22 mouse cellular contexts compared by ENCODE assay signal in genomic region chr8:56070486-56071254, GRCm38 (mm10).
DNase-seq lines count a peak whose midpoint lies in the region; ATAC-seq and TF ChIP-seq lines count a peak whose summit lies in the region.
"Had no signal": no experiment of that assay in that cellular context is flagged by ENCODE, and none has a peak within 500 bp of the region (broad histone marks: within the 10 kb centered on the region; RNA-seq: fewer than 3 reads in every experiment).

No protein-coding gene starts in this region.

- H3K4me2 ChIP-seq in intestine, embryonic 15.5 days (replicated peaks) = no peak overlapping the region
- H3K4me2 ChIP-seq: heart, embryonic 15.5 days; midbrain, embryonic 11.5 days had no signal

- H3K4me3 ChIP-seq in kidney, adult 2 months (ENCODE audit: insufficient read depth, low read depth, low read length) = no peak overlapping the region
- H3K4me3 ChIP-seq in intestine, embryonic 15.5 days (replicated peaks) = no peak overlapping the region
- H3K4me3 ChIP-seq: gastrocnemius, adult 2 months; heart, embryonic 15.5 days; hindbrain, embryonic 10.5 days; left cerebral cortex, adult 2 months had no signal

- intact Hi-C loops in heart, postnatal 36 days (cut with DNase I) = no loop called here

- no peak overlapping the region for H3K27ac ChIP-seq in kidney, adult 2 months (ENCODE audit: insufficient read depth, low read depth, low read length)
- H3K27ac ChIP-seq in intestine, embryonic 15.5 days = no peak overlapping the region
- H3K27ac ChIP-seq: gastrocnemius, adult 2 months; heart, embryonic 15.5 days; hindbrain, embryonic 10.5 days; left cerebral cortex, adult 2 months; macrophage had no signal

- no peak overlapping the region for H3K9ac ChIP-seq in intestine, embryonic 15.5 days
- H3K9ac ChIP-seq: heart, embryonic 15.5 days had no signal

- peak; percentile 21 to 46; a peak in 2 of 4 replicates for ATAC-seq in hematopoietic stem cell, adult 5-6 weeks (replicated peaks in 1 of 2; ENCODE audit: insufficient read depth in 1 of 2, low FRiP score in 2 of 2, low TSS enrichment in 1 of 2, low read depth in 1 of 2, poor library complexity in 2 of 2, severe bottlenecking in 2 of 2)
- ATAC-seq in intestine, embryonic 15.5 days = no peak
- ATAC-seq in erythroblast, adult 5-6 weeks (replicated peaks; ENCODE audit: low FRiP score, poor library complexity, severe bottlenecking) = no peak
- ATAC-seq: activated CD4-positive, CD25-positive, alpha-beta regulatory T cell, adult 4 months; forebrain, embryonic 14.5 days; hindbrain, embryonic 16.5 days; intestine, postnatal 0 days had no signal

- no peak for TF ChIP-seq POLR2A in kidney, adult 2 months (IDR thresholded peaks at IDR 0.05; ENCODE audit: low read depth, low read length)

- H3K9me3 ChIP-seq in intestine, embryonic 15.5 days = no peaks in the 10 kb centered on the region
- H3K9me3 ChIP-seq: heart, embryonic 15.5 days; hindbrain, embryonic 10.5 days had no signal

- no peaks in the 10 kb centered on the region for H3K27me3 ChIP-seq in kidney, adult 2 months (replicated peaks; ENCODE audit: control insufficient read depth, insufficient read depth, low read length)
- H3K27me3 ChIP-seq in intestine, embryonic 15.5 days (replicated peaks) = no peaks in the 10 kb centered on the region
- H3K27me3 ChIP-seq: heart, embryonic 15.5 days had no signal

- WGBS in kidney, adult 2 months = 79% methylated on average over 2 of the region's 2 CpGs
- WGBS in intestine, embryonic 15.5 days = 50% methylated on average over 2 of the region's 2 CpGs

- no peaks in the 10 kb centered on the region for H3K36me3 ChIP-seq in kidney, adult 2 months (ENCODE audit: control insufficient read depth, insufficient read depth, low read length)
- H3K36me3 ChIP-seq in intestine, embryonic 15.5 days = no peaks in the 10 kb centered on the region
- H3K36me3 ChIP-seq: heart, embryonic 15.5 days; hindbrain, embryonic 10.5 days had no signal

- TF ChIP-seq CTCF in kidney, adult 2 months (conservative IDR thresholded peaks at IDR 0.05; ENCODE audit: insufficient read depth, insufficient read length, low read depth, low read length) = no peak

- H3K4me1 ChIP-seq in kidney, adult 2 months (ENCODE audit: control insufficient read depth, insufficient read depth, low read length) = no peaks in the 10 kb centered on the region
- H3K4me1 ChIP-seq in intestine, embryonic 15.5 days (replicated peaks) = no peaks in the 10 kb centered on the region
- H3K4me1 ChIP-seq: heart, embryonic 15.5 days; hindbrain, embryonic 10.5 days had no signal

- DNase-seq in kidney, adult 2 months = peak; percentile 1
- DNase-seq in kidney, postnatal 25 days = no peak
- peak; percentile 55 for DNase-seq in 3T3-L1 (ENCODE audit: low read depth, low spot score)
- peak; percentile 46 for DNase-seq in adipocyte (ENCODE audit: low spot score)
- no peak for DNase-seq in heart, postnatal 36 days
- DNase-seq: cerebellum, adult 8-10 months; cerebellum, postnatal 36 days; gastrocnemius, adult 2 months; thymus, adult 18-20 months; thymus, postnatal 36 days had no signal

Comparison
In these comparisons a context has a peak if more than half of its experiments do, and no peak if none do; other contexts are left out.
1. DNase-seq: peak in kidney, adult 2 months (single experiment), 3T3-L1 (single experiment) and adipocyte (single experiment); none in kidney, postnatal 25 days (0 of 2) and heart, postnatal 36 days (0 of 2).
2. ATAC-seq: peak in hematopoietic stem cell, adult 5-6 weeks (2 of 2); none in intestine, embryonic 15.5 days (single experiment) and erythroblast, adult 5-6 weeks (single experiment).